Mouse (Mus musculus): ENCODE measurements around the gene Rnf126. TPM values are rescaled to one million over a fixed set of nuclear protein-coding genes. Genes with fewer than 3 reads are reported as not detected.

Rnf126 gene
- polyA plus RNA-seq, 1 experiment from 2014 or later, result 136 TPM

GRCm38 (mm10) chr10:79714996-79715395 is 51.8 kb downstream of the Rnf126 start:
- no peak for DNase-seq (ENCODE audit: low spot score)
- H3K36me3 ChIP-seq, result peaks cover 27% of the 10 kb centered on the region
- H3K27ac ChIP-seq, result no peak overlapping the region
- peaks cover 62% of the 10 kb centered on the region for H3K27me3 ChIP-seq (ENCODE audit: insufficient read depth, poor library complexity, severe bottlenecking)
- no peak overlapping the region for H3K4me3 ChIP-seq
- WGBS, result 65% methylated on average over 4 of the region's 4 CpGs
- peaks cover 25% of the 10 kb centered on the region for H3K4me1 ChIP-seq (replicated peaks)
- no peaks in the 10 kb centered on the region for H3K9me3 ChIP-seq

GRCm38 (mm10) chr10:79713163-79713562 is 53.6 kb downstream of the Rnf126 start:
- Histone ChIP-seq H3K9me3 (no peaks in the 10 kb centered on the region), H3K27ac (no peak overlapping the region), H3K4me3 (no peak overlapping the region), H3K36me3 (peaks cover 45% of the 10 kb centered on the region), H3K27me3 (ENCODE audit: insufficient read depth, poor library complexity, severe bottlenecking) (peaks cover 44% of the 10 kb centered on the region), H3K4me1 (replicated peaks) (peaks cover 30% of the 10 kb centered on the region)
- 47% methylated on average over 1 of the region's 1 CpGs for WGBS
- no peak for DNase-seq (ENCODE audit: low spot score)

GRCm38 (mm10) chr10:79712499-79713126 is 54.1 kb downstream of the Rnf126 start:
- Histone ChIP-seq H3K27me3 (ENCODE audit: insufficient read depth, poor library complexity, severe bottlenecking) (peaks cover 38% of the 10 kb centered on the region), H3K4me1 (replicated peaks) (peaks cover 30% of the 10 kb centered on the region), H3K9me3 (no peaks in the 10 kb centered on the region), H3K27ac (no peak overlapping the region), H3K36me3 (peaks cover 50% of the 10 kb centered on the region), H3K4me3 (no peak overlapping the region)
- peak; percentile 81 for DNase-seq (ENCODE audit: low spot score)
- WGBS, result 13% methylated on average over 6 of the region's 6 CpGs

GRCm38 (mm10) chr10:79712029-79712428 is 54.7 kb downstream of the Rnf126 start:
- H3K36me3 ChIP-seq, result peaks cover 56% of the 10 kb centered on the region
- H3K27ac ChIP-seq, result no peak overlapping the region
- peaks cover 30% of the 10 kb centered on the region for H3K4me1 ChIP-seq (replicated peaks)
- H3K4me3 ChIP-seq, result no peak overlapping the region
- peaks cover 32% of the 10 kb centered on the region for H3K27me3 ChIP-seq (ENCODE audit: insufficient read depth, poor library complexity, severe bottlenecking)
- DNase-seq (ENCODE audit: low spot score), result no peak
- 95% methylated on average over 1 of the region's 1 CpGs for WGBS
- no peaks in the 10 kb centered on the region for H3K9me3 ChIP-seq

GRCm38 (mm10) chr10:79709307-79709706 is 57.4 kb downstream of the Rnf126 start:
- H3K36me3 ChIP-seq, result peaks cover 69% of the 10 kb centered on the region
- peaks cover 43% of the 10 kb centered on the region for H3K4me1 ChIP-seq (replicated peaks)
- 78% methylated on average over 7 of the region's 7 CpGs for WGBS
- H3K4me3 ChIP-seq, result peak overlapping the region; percentile 14; the same call in 1 of the 2 replicates
- no peaks in the 10 kb centered on the region for H3K9me3 ChIP-seq
- H3K27me3 ChIP-seq (ENCODE audit: insufficient read depth, poor library complexity, severe bottlenecking), result peaks cover 5% of the 10 kb centered on the region; the same call in 1 of the 2 replicates
- no peak for DNase-seq (ENCODE audit: low spot score)
- 0 out of 2 replicates have a peak overlapping the region, but pooled peaks have one; percentile 16 for H3K27ac ChIP-seq

GRCm38 (mm10) chr10:79708668-79709067 is 58.1 kb downstream of the Rnf126 start:
- peaks cover 69% of the 10 kb centered on the region for H3K36me3 ChIP-seq
- no peaks in the 10 kb centered on the region for H3K27me3 ChIP-seq (ENCODE audit: insufficient read depth, poor library complexity, severe bottlenecking)
- DNase-seq (ENCODE audit: low spot score), result no peak
- H3K9me3 ChIP-seq, result no peaks in the 10 kb centered on the region
- H3K4me1 ChIP-seq (replicated peaks), result peaks cover 49% of the 10 kb centered on the region
- no peak overlapping the region for H3K27ac ChIP-seq
- 92% methylated on average over 21 of the region's 21 CpGs for WGBS
- peak overlapping the region; percentile 14; the same call in 1 of the 2 replicates for H3K4me3 ChIP-seq

Other genes starting within 250 kb of the Rnf126 start
- 19.3 and 25.7 TPM in 2 replicates for gene Plpp2, start 233.2 kb downstream of the Rnf126 start, polyA plus RNA-seq (2016; fragmentation: Nextera tagmentation; extraction: Ambion mirVana)
- gene Mier2, start 211.8 kb downstream of the Rnf126 start, polyA plus RNA-seq (2016; fragmentation: Nextera tagmentation; extraction: Ambion mirVana), result 70.0 and 77.2 TPM in 2 replicates
- gene Theg, start 179.6 kb downstream of the Rnf126 start, polyA plus RNA-seq (2016; fragmentation: Nextera tagmentation; extraction: Ambion mirVana), result not detected in 2 replicates
- gene C2cd4c, start 152.9 kb downstream of the Rnf126 start, polyA plus RNA-seq (2016; fragmentation: Nextera tagmentation; extraction: Ambion mirVana), result 0.02 and 0.07 TPM in 2 replicates
- 20.5 and 22.6 TPM in 2 replicates for gene Shc2, start 129.0 kb downstream of the Rnf126 start, polyA plus RNA-seq (2016; fragmentation: Nextera tagmentation; extraction: Ambion mirVana)
- gene Odf3l2, start 121.2 kb downstream of the Rnf126 start, polyA plus RNA-seq (2016; fragmentation: Nextera tagmentation; extraction: Ambion mirVana), result not detected in 2 replicates
- 1.4 and 1.5 TPM in 2 replicates for gene Madcam1, start 102.4 kb downstream of the Rnf126 start, polyA plus RNA-seq (2016; fragmentation: Nextera tagmentation; extraction: Ambion mirVana)
- gene Tpgs1, start 97.6 kb downstream of the Rnf126 start, polyA plus RNA-seq (2016; fragmentation: Nextera tagmentation; extraction: Ambion mirVana), result 66.0 and 76.6 TPM in 2 replicates
- gene Cdc34, start 84.8 kb downstream of the Rnf126 start, polyA plus RNA-seq (2016; fragmentation: Nextera tagmentation; extraction: Ambion mirVana), result 243 and 244 TPM in 2 replicates
- gene Gzmm, start 77.9 kb downstream of the Rnf126 start, polyA plus RNA-seq (2016; fragmentation: Nextera tagmentation; extraction: Ambion mirVana), result 0.75 and 1.2 TPM in 2 replicates
- 657 and 686 TPM in 2 replicates for gene Bsg, start 62.5 kb downstream of the Rnf126 start, polyA plus RNA-seq (2016; fragmentation: Nextera tagmentation; extraction: Ambion mirVana)
- gene Hcn2, start 50.3 kb downstream of the Rnf126 start, polyA plus RNA-seq (2016; fragmentation: Nextera tagmentation; extraction: Ambion mirVana), result 0.08 and 0.11 TPM in 2 replicates
- gene Polrmt, start 20.4 kb downstream of the Rnf126 start, polyA plus RNA-seq (2016; fragmentation: Nextera tagmentation; extraction: Ambion mirVana), result 47.3 and 51.6 TPM in 2 replicates
- gene Fgf22, start 11.9 kb downstream of the Rnf126 start, polyA plus RNA-seq (2016; fragmentation: Nextera tagmentation; extraction: Ambion mirVana), result 0.12 and 0.55 TPM in 2 replicates
- 1.7 and 1.8 TPM in 2 replicates for gene Fstl3, start 10.3 kb upstream of the Rnf126 start, polyA plus RNA-seq (2016; fragmentation: Nextera tagmentation; extraction: Ambion mirVana)
- 0.10 TPM in 1 of 2 replicates, not detected in the other for gene Prss57, start 24.0 kb upstream of the Rnf126 start, polyA plus RNA-seq (2016; fragmentation: Nextera tagmentation; extraction: Ambion mirVana)
- gene Palm, start 26.6 kb upstream of the Rnf126 start, polyA plus RNA-seq (2016; fragmentation: Nextera tagmentation; extraction: Ambion mirVana), result 142 and 175 TPM in 2 replicates
- 1.0 and 2.4 TPM in 2 replicates for gene Misp, start 54.0 kb upstream of the Rnf126 start, polyA plus RNA-seq (2016; fragmentation: Nextera tagmentation; extraction: Ambion mirVana)
- 288 and 338 TPM in 2 replicates for gene Ptbp1, start 87.5 kb upstream of the Rnf126 start, polyA plus RNA-seq (2016; fragmentation: Nextera tagmentation; extraction: Ambion mirVana)
- 10.0 and 15.1 TPM in 2 replicates for gene Prtn3, start 107.5 kb upstream of the Rnf126 start, polyA plus RNA-seq (2016; fragmentation: Nextera tagmentation; extraction: Ambion mirVana)
- gene Plppr3, start 107.7 kb upstream of the Rnf126 start, polyA plus RNA-seq (2016; fragmentation: Nextera tagmentation; extraction: Ambion mirVana), result 122 and 205 TPM in 2 replicates
- gene Elane, start 119.3 kb upstream of the Rnf126 start, polyA plus RNA-seq (2016; fragmentation: Nextera tagmentation; extraction: Ambion mirVana), result not detected in 2 replicates
- not detected in 2 replicates for gene Cfd, start 123.9 kb upstream of the Rnf126 start, polyA plus RNA-seq (2016; fragmentation: Nextera tagmentation; extraction: Ambion mirVana)
- gene Med16, start 142.0 kb upstream of the Rnf126 start, polyA plus RNA-seq (2016; fragmentation: Nextera tagmentation; extraction: Ambion mirVana), result 68.3 and 77.3 TPM in 2 replicates
- gene Gm26602, start 143.9 kb upstream of the Rnf126 start, polyA plus RNA-seq (2016; fragmentation: Nextera tagmentation; extraction: Ambion mirVana), result 2.6 and 4.5 TPM in 2 replicates
- gene Kiss1r, start 150.0 kb upstream of the Rnf126 start, polyA plus RNA-seq (2016; fragmentation: Nextera tagmentation; extraction: Ambion mirVana), result 0.72 and 0.80 TPM in 2 replicates
- gene R3hdm4, start 154.3 kb upstream of the Rnf126 start, polyA plus RNA-seq (2016; fragmentation: Nextera tagmentation; extraction: Ambion mirVana), result 130 and 152 TPM in 2 replicates
- 11.1 and 15.0 TPM in 2 replicates for gene Arid3a, start 160.1 kb upstream of the Rnf126 start, polyA plus RNA-seq (2016; fragmentation: Nextera tagmentation; extraction: Ambion mirVana)
- 128 and 140 TPM in 2 replicates for gene Wdr18, start 193.2 kb upstream of the Rnf126 start, polyA plus RNA-seq (2016; fragmentation: Nextera tagmentation; extraction: Ambion mirVana)
- 0.35 TPM in 2 replicates for gene Grin3b, start 203.8 kb upstream of the Rnf126 start, polyA plus RNA-seq (2016; fragmentation: Nextera tagmentation; extraction: Ambion mirVana)
- gene Tmem259, start 217.4 kb upstream of the Rnf126 start, polyA plus RNA-seq (2016; fragmentation: Nextera tagmentation; extraction: Ambion mirVana), result 11.8 and 13.1 TPM in 2 replicates
- gene Cnn2, start 221.6 kb upstream of the Rnf126 start, polyA plus RNA-seq (2016; fragmentation: Nextera tagmentation; extraction: Ambion mirVana), result 201 and 223 TPM in 2 replicates
- 4.4 and 6.0 TPM in 2 replicates for gene Abca7, start 229.5 kb upstream of the Rnf126 start, polyA plus RNA-seq (2016; fragmentation: Nextera tagmentation; extraction: Ambion mirVana)
- 8.4 and 9.0 TPM in 2 replicates for gene Arhgap45, start 249.7 kb upstream of the Rnf126 start, polyA plus RNA-seq (2016; fragmentation: Nextera tagmentation; extraction: Ambion mirVana)